Mouse (Mus musculus) brown adipose tissue, adult 24 weeks (tissue): ENCODE results near the gene Irf2. TPM values are rescaled to one million over a fixed set of nuclear protein-coding genes. Genes with fewer than 3 reads are reported as not detected.
A peak's percentile ranks its signal among the peaks of the same experiment; 100 is the strongest.

Experiments
- H3K27ac ChIP-seq: fragments of 200-500 bp; replicated peaks from 2 replicates; pipeline ENCODE4 v1.5.1; 2012; ENCODE audit warnings: low read depth, mild to moderate bottlenecking, low read length
- H3K4me1 ChIP-seq: fragments of 200-500 bp; 2 replicates; pipeline ENCODE4 v1.6.1; 2012; ENCODE audit warnings: low read length, mixed read lengths; ENCODE audit not compliant: control insufficient read depth, insufficient read depth, insufficient read length
- H3K4me3 ChIP-seq: fragments of 200-500 bp; 2 replicates; pipeline ENCODE4 v1.5.1; 2012; ENCODE audit warnings: low read depth, mild to moderate bottlenecking, low read length, moderate library complexity; ENCODE audit not compliant: insufficient read depth
- polyA plus RNA-seq: library from polyadenylated mRNA; stranded (reverse); fragments of >200 nt; gene quantifications from 2 replicates; pipeline ENCODE4 v1.2.4, GENCODE M21; 2012; ENCODE audit not compliant: missing spikeins, insufficient read depth, insufficient read length

Irf2 gene
- 23.4 and 32.7 TPM in 2 replicates for polyA plus RNA-seq

DNA sequence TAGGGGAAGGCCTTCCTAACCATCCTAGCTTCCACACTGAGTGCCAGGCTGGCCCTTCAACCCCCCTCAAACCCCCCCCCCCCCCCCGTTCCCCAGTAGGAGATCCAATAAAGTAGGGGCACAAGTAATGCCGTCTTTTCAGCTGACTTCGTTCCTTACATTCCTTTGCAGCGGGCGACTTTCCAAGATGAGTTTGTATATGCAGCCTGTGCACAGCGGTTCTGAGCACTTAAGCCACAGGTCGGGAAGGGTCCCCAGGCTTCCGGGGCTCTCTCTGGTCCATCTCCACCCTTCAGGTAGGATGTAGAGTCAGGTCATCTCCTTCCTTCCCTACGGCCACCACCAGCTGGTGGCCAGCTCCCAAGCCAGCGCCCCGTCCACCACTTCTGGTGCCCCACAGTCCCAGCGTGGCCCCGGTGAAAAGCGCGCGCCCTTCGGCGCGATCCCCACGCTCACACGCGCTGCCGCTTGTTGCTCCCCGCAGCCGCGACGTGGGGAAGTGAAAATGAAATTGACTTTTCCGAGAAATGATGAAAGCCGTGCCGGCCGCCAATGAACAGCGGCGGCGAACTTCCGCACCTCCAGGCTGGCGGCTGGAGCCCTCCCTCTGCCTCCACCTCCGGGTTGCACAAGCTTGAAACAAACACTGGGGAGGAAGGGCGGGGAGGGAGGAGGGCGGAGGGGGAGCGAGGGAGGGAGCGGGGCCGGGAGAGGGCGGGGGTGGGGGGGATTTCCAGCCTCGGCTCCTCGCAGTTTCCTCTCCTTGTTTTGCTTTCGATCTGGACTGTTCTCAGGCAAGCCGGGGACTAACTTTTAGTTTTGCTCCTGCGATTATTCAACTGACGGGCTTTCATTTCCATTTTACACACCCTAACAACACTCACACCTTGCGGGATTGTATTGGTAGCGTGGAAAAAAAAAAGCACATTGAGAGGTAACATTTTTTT is at the start of gene Irf2:
TSS of gene Irf2 (plus strand) at position 730 of the 947 bp plus-strand sequence.
- peak within 1 kb of the TSS; percentile 92 for H3K27ac ChIP-seq
- H3K4me3 ChIP-seq = peak within 1 kb of the TSS; percentile 97
- H3K4me1 ChIP-seq = peaks cover 21% of the 10 kb centered on the region

GRCm38 (mm10) chr8:46690111-46690510 is 49.4 kb upstream of the Irf2 start:
- Histone ChIP-seq H3K4me1 (no peaks in the 10 kb centered on the region), H3K27ac (no peak overlapping the region), H3K4me3 (no peak overlapping the region)

DNA sequence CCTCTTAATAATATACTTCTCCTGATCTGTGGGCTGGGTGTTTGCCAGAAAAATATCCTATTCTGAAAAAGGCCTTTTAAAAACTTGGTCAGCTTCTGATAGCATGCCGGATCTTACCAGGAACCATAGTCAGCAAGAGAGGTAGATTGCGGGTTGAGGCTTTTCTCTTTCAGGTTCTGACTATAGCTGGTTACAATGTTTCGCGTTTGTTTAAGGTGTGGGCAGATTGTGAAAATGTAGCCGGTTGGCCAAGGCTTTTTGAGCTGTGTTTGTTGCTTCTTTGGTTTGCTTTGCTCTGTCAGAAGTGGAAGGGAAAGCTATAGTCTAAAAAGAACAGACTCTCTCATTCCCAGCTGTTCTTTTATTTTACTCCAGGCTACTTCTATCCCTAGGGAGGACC is 49.0 kb upstream of the Irf2 start:
- no peak overlapping the region for H3K4me3 ChIP-seq
- H3K27ac ChIP-seq = no peak overlapping the region

DNA sequence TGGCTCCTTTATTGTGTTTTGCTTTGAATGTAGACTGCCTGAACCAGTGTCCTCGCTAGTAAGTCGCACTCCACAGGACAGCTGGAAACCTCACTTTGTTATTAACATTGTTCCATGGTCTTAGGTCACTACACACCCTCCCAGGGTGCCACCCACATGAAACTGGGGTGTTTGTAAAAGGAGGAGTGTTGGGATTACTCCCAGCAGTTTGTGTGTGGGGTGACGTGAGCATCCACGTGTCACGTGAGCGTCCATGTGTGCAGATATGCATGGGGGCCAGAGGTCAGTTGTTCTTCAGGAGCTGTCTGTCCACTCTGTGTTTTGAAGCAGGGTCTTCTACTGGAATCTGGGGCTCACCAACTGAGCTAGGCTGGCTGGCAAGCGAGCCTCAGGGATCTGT is 48.2 kb upstream of the Irf2 start:
- H3K4me1 ChIP-seq = no peaks in the 10 kb centered on the region
- no peak overlapping the region for H3K27ac ChIP-seq
- no peak overlapping the region for H3K4me3 ChIP-seq

More for the DNA sequence above, 49.0 kb upstream of the Irf2 start:
- no peaks in the 10 kb centered on the region for H3K4me1 ChIP-seq

- H3K27ac ChIP-seq = no peak overlapping the region
These were observed 43.1 kb upstream of the Irf2 start for GRCm38 (mm10) chr8:46696256-46697041.

DNA sequence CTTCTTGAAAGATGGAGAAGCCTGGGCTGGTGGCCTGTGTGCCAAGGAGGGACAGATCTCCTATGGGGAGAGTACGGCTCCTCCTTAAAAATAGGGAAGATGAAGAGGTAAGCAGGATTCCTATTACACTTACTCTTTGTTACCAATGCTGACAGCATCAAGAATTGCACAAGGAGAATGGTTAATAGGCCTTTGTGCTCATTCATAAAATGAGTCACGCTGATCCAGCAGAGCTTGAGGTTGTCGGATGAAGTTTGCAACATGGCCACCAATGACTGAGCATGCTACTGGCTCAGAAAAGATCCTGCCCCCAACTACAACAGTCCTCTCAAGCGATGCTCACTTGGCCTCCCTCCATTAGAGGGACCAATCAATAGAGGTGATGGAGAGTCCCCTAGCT is 42.0 kb upstream of the Irf2 start:
- Histone ChIP-seq H3K4me1 (no peaks in the 10 kb centered on the region), H3K27ac (no peak overlapping the region), H3K4me3 (no peak overlapping the region)

More at GRCm38 (mm10) chr8:46696256-46697041, 43.1 kb upstream of the Irf2 start:
- Histone ChIP-seq H3K4me3 (no peak overlapping the region), H3K4me1 (no peaks in the 10 kb centered on the region)

DNA sequence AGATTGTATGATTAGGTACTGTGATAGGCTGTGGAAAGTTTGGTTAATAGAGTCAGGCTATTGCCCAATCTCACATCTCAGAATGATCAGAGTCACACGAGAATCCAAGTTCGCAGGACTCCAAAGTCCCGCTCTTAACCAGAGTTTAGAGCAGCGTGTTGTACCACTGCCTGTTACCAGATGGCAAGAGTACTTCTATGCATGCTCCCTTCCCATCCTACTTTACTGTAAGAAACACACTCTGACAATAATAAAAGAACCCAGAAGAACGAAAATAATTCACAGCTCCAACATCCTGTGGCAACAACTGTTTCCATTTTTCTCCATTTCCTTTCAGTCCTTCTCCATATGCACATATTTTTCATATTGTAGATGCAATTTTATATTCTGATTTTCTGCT is 41.4 kb upstream of the Irf2 start:
- Histone ChIP-seq H3K27ac (no peak overlapping the region), H3K4me1 (no peaks in the 10 kb centered on the region), H3K4me3 (no peak overlapping the region)

GRCm38 (mm10) chr8:46705145-46705544 is 34.4 kb upstream of the Irf2 start:
- Histone ChIP-seq H3K27ac (no peak overlapping the region), H3K4me1 (no peaks in the 10 kb centered on the region), H3K4me3 (no peak overlapping the region)

GRCm38 (mm10) chr8:46706730-46707129 is 32.8 kb upstream of the Irf2 start:
- Histone ChIP-seq H3K27ac (no peak overlapping the region), H3K4me1 (no peaks in the 10 kb centered on the region), H3K4me3 (no peak overlapping the region)

GRCm38 (mm10) chr8:46709302-46709701 is 30.2 kb upstream of the Irf2 start:
- Histone ChIP-seq H3K27ac (no peak overlapping the region), H3K4me3 (no peak overlapping the region), H3K4me1 (peaks cover 7% of the 10 kb centered on the region; the same call in 1 of the 2 replicates)

DNA sequence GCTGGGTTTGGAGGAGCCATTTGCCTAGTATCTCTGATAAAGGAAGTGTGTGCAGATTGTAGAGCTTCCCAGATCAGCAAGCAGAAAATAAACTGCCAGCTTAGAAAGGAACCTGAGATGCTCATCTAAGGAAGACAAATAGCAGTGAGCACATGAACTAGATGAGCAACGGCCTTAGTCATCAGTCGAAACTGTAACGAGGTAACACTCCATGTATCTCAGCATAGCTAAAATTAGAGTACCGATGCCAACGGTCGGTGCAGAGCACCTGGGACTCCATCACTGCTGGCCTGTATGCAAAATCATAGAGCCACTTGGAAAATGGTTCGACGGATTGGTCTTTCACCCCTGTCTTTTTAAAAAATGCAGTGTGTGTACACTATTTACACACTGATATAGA is 29.2 kb upstream of the Irf2 start:
- no peak overlapping the region for H3K27ac ChIP-seq
- H3K4me1 ChIP-seq = peaks cover 16% of the 10 kb centered on the region; the same call in 1 of the 2 replicates
- no peak overlapping the region for H3K4me3 ChIP-seq

- Histone ChIP-seq H3K4me3 (no peak overlapping the region), H3K4me1 (peaks cover 24% of the 10 kb centered on the region), H3K27ac (no peak overlapping the region)
These were observed 28.0 kb upstream of the Irf2 start for GRCm38 (mm10) chr8:46711496-46711895.

DNA sequence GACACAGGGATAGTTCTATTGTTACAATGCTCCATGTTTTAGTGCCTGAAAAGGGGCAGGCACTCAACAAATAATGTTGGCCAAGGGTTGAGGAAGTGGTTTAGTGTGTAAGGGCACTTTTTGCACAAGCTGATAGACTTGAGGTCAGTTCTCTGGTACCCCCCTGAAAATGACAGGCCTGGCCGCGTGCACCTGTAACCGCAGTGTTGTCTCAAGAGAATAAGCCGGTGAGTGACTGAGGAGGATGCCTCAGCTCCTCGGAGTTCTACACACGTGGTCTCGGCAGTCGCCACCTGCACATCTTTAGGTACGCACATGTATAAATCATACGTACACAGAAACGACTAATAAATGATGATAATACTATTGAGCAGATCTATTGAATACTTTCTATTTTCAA is 26.4 kb upstream of the Irf2 start:
- H3K4me1 ChIP-seq = peaks cover 24% of the 10 kb centered on the region
- H3K27ac ChIP-seq = no peak overlapping the region
- H3K4me3 ChIP-seq = no peak overlapping the region

GRCm38 (mm10) chr8:46713844-46714243 is 25.7 kb upstream of the Irf2 start:
- H3K27ac ChIP-seq = 0 out of 2 replicates have a peak overlapping the region, but pooled peaks have one; percentile 38
- H3K4me1 ChIP-seq = peaks cover 24% of the 10 kb centered on the region
- H3K4me3 ChIP-seq = no peak overlapping the region

DNA sequence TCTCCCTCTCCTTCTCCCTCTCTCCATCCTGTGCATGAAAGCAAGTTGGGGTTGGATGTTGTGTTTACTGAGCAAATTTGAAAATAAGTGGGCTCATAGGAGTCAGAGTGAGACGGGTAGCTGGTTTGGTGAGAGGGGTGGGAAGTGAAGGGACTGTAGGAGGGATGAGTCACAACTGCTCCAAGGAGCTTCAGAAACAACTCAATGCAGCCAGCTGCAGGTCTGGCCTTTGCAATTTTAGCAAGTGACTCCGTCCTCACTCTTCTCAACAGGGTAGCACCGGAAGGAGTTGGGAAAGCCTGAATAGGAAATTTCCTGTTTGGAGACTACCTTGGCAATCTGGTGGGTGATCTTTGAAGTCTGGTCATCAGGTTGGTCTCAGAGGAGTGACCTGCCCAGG is 25.1 kb upstream of the Irf2 start:
- Histone ChIP-seq H3K4me3 (no peak overlapping the region), H3K27ac (no peak overlapping the region), H3K4me1 (peaks cover 24% of the 10 kb centered on the region)
